Mouse (Mus musculus): ENCODE measurements around the gene Ccr9. TPM values are rescaled to one million over a fixed set of nuclear protein-coding genes. Genes with fewer than 3 reads are reported as not detected.
A peak's percentile ranks its signal among the peaks of the same experiment; 100 is the strongest.

Gene Ccr9
- total and polyA plus RNA-seq, 3 experiments, result not detected

DNA sequence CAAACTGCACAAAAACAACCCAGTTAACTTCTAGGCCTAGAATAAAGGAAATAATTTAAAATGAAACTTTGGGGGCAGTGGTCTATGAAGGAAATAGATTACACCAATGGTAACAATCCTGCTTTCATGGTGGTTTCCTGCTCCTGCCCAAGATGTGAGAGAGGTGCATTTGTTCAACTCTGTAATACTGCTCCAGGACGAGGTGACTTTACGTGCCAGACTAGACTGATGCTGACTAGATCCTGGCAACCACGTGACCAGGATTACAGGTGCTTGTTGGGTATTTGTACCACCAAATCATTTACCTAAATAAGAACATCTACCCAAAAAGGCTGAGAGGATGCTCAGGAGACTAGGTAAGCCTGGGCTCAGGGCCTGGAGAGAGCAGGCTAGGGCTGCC lies 133.6 kb downstream of the Ccr9 start:
- no peak for DNase-seq (ENCODE audit: low read depth, low spot score)
- Histone ChIP-seq H3K27ac (ENCODE audit: control insufficient read depth, low read depth, low read length) (no peak overlapping the region), H3K9me3 (replicated peaks; ENCODE audit: insufficient read depth, low read length) (no peaks in the 10 kb centered on the region), H3K9ac (ENCODE audit: control insufficient read depth, low read depth, low read length, poor library complexity, severe bottlenecking) (no peak overlapping the region), H3K27me3 (ENCODE audit: control insufficient read depth in 1 of 2, insufficient read depth in 2 of 2, low read length in 2 of 2) (no peaks in the 10 kb centered on the region), H3K36me3 (ENCODE audit: control insufficient read depth in 1 of 2, insufficient read depth in 2 of 2, low read length in 2 of 2) (peaks cover 2 to 3% of the 10 kb centered on the region in 2 experiments; a peak in 3 of 4 replicates), H3K4me1 (ENCODE audit: control insufficient read depth in 1 of 2, insufficient read depth in 2 of 2, low read length in 2 of 2) (no peaks in the 10 kb centered on the region; a peak in 1 of 4 replicates), H3K4me3 (ENCODE audit: control insufficient read depth in 1 of 2, insufficient read depth in 1 of 2, low read depth in 2 of 2, low read length in 2 of 2) (no peak overlapping the region), H3K79me2 (ENCODE audit: control insufficient read depth, insufficient read depth, low read length, poor library complexity) (no peaks in the 10 kb centered on the region)
- TF ChIP-seq TCF12 (IDR thresholded peaks at IDR 0.05; ENCODE audit: low read depth, low read length), result no peak
- TF ChIP-seq JUND (IDR thresholded peaks at IDR 0.05; ENCODE audit: low read depth, low read length), result no peak
- no peak for TF ChIP-seq MXI1 (IDR thresholded peaks at IDR 0.05; ENCODE audit: low read depth, low read length)
- no peak for TF ChIP-seq ETS1 (IDR thresholded peaks at IDR 0.05; ENCODE audit: low read depth, low read length)
- TF ChIP-seq ZNF384 (IDR thresholded peaks at IDR 0.05; ENCODE audit: low read depth, low read length), result no peak
- no peak for TF ChIP-seq ZC3H11A (IDR thresholded peaks at IDR 0.05; ENCODE audit: low read depth, low read length)
- no peak for TF ChIP-seq KAT2A (conservative IDR thresholded peaks at IDR 0.05; ENCODE audit: low read depth, low read length)
- TF ChIP-seq ELF1 (IDR thresholded peaks at IDR 0.05; ENCODE audit: low read depth, low read length), result no peak
- TF ChIP-seq HCFC1 (IDR thresholded peaks at IDR 0.05; ENCODE audit: low read depth, low read length), result no peak
- no peak for TF ChIP-seq MAFK (IDR thresholded peaks at IDR 0.05; ENCODE audit: borderline replicate concordance, low read depth, low read length)
- no peak for TF ChIP-seq SIN3A (IDR thresholded peaks at IDR 0.05; ENCODE audit: low read length)
- TF ChIP-seq USF2 (IDR thresholded peaks at IDR 0.05; ENCODE audit: borderline replicate concordance in 1 of 2, insufficient read depth in 1 of 2, low read depth in 1 of 2, low read length in 2 of 2), result no peak
- no peak for TF ChIP-seq MAZ (IDR thresholded peaks at IDR 0.05; ENCODE audit: low read depth, low read length)
- no peak for TF ChIP-seq GABPA (IDR thresholded peaks at IDR 0.05; ENCODE audit: low read depth, low read length)
- no peak for TF ChIP-seq UBTF (IDR thresholded peaks at IDR 0.05; ENCODE audit: borderline replicate concordance, insufficient read depth, low read depth, low read length)
- TF ChIP-seq CHD1 (IDR thresholded peaks at IDR 0.05; ENCODE audit: low read depth, low read length), result no peak
- TF ChIP-seq MEF2A (IDR thresholded peaks at IDR 0.05; ENCODE audit: extremely low read depth, insufficient replicate concordance, low read depth, low read length, poor library complexity, severe bottlenecking), result no peak
- TF ChIP-seq ZMIZ1 (IDR thresholded peaks at IDR 0.05; ENCODE audit: low read depth, low read length), result no peak

DNA sequence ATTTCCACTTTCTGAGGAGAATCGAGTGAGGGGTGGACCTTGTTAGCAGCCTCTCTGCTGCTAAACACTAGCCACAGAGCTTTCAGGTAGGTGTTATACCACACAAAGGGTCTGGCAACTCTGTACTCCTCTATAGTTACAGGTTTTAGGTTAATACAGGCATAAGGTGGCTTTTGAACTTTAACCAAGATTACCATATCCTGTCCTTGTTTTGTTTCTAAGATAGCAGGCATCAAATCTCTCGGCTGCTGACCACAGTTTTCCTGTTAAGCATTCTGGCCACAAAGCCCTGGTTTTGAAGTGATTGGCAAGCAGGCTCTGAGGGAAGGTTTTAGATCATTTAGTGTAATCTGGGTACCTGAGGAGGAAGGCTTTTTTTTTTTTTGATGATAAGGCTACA lies 136.1 kb downstream of the Ccr9 start:
- no peak overlapping the region for H3K9ac ChIP-seq (ENCODE audit: control insufficient read depth, low read depth, low read length, poor library complexity, severe bottlenecking)
- no peaks in the 10 kb centered on the region for H3K27me3 ChIP-seq (ENCODE audit: control insufficient read depth in 1 of 2, insufficient read depth in 2 of 2, low read length in 2 of 2)
- peaks cover 0 to 4% of the 10 kb centered on the region in 2 experiments; a peak in 2 of 4 replicates for H3K36me3 ChIP-seq (ENCODE audit: control insufficient read depth in 1 of 2, insufficient read depth in 2 of 2, low read length in 2 of 2)
- H3K27ac ChIP-seq (ENCODE audit: control insufficient read depth, low read depth, low read length), result no peak overlapping the region
- TF ChIP-seq ZNF384 (IDR thresholded peaks at IDR 0.05; ENCODE audit: low read depth, low read length) (no peak), RCOR1 (IDR thresholded peaks at IDR 0.05; ENCODE audit: low read depth, low read length) (peak; percentile 8; the same call in 1 of the 2 replicates)
- no peak for DNase-seq (ENCODE audit: low read depth, low spot score)
- H3K79me2 ChIP-seq (ENCODE audit: control insufficient read depth, insufficient read depth, low read length, poor library complexity), result no peaks in the 10 kb centered on the region
- no peaks in the 10 kb centered on the region for H3K9me3 ChIP-seq (replicated peaks; ENCODE audit: insufficient read depth, low read length)
- H3K4me1 ChIP-seq (ENCODE audit: control insufficient read depth in 1 of 2, insufficient read depth in 2 of 2, low read length in 2 of 2), result no peaks in the 10 kb centered on the region
- no peak overlapping the region for H3K4me3 ChIP-seq (ENCODE audit: control insufficient read depth in 1 of 2, insufficient read depth in 1 of 2, low read depth in 2 of 2, low read length in 2 of 2)
